8 mouse cellular contexts compared by ENCODE assay signal in the genomic region with DNA sequence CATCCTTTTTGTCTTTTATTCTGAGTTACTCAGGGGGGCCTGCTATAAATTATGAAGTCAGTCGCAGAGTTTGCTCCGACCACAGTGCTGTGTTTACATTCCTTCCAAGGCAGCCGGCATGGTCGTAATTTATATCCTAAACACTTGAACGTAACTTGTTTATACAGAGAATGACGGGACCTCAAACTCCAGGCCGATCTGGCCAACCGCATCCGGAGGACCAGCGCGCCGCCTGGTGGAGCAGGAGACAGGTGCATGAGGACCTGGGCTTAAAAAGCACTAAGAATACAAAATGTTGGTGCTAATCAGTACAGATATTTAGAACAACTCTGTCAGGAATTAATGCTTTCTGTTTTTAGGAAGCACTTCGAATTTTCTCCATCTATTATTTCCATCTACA. TPM values are rescaled to one million over a fixed set of nuclear protein-coding genes. Genes with fewer than 3 reads are reported as not detected.
DNase-seq lines count a peak whose midpoint lies in the region; ATAC-seq lines count a peak whose summit lies in the region.

No protein-coding gene starts in this region.

- no peak overlapping the region for H3K9ac ChIP-seq in kidney, embryonic 14.5 days (ENCODE audit: low read depth, low read length)
- no peak overlapping the region for H3K9ac ChIP-seq in embryonic facial prominence, embryonic 12.5 days
- H3K9ac ChIP-seq in midbrain, embryonic 15.5 days: no peak overlapping the region

- no peak overlapping the region for H3K27ac ChIP-seq in kidney, embryonic 14.5 days (ENCODE audit: low read depth, low read length)
- H3K27ac ChIP-seq in embryonic facial prominence, embryonic 12.5 days: no peak overlapping the region
- no peak overlapping the region for H3K27ac ChIP-seq in limb, embryonic 10.5 days
- H3K27ac ChIP-seq in midbrain, embryonic 15.5 days: no peak overlapping the region

- H3K27me3 ChIP-seq in kidney, embryonic 14.5 days (ENCODE audit: control insufficient read depth, insufficient read depth, low read length): peaks cover 58% of the 10 kb centered on the region
- peaks cover 57% of the 10 kb centered on the region for H3K27me3 ChIP-seq in embryonic facial prominence, embryonic 12.5 days
- H3K27me3 ChIP-seq in limb, embryonic 10.5 days (ENCODE audit: low read depth, poor library complexity, severe bottlenecking): peaks cover 75% of the 10 kb centered on the region
- peaks cover 59% of the 10 kb centered on the region for H3K27me3 ChIP-seq in midbrain, embryonic 15.5 days (replicated peaks)

- no peak overlapping the region for H3K4me3 ChIP-seq in kidney, embryonic 14.5 days (ENCODE audit: low read length)
- H3K4me3 ChIP-seq in embryonic facial prominence, embryonic 12.5 days: no peak overlapping the region
- no peak overlapping the region for H3K4me3 ChIP-seq in limb, embryonic 10.5 days
- no peak overlapping the region for H3K4me3 ChIP-seq in midbrain, embryonic 15.5 days

- H3K9me3 ChIP-seq in kidney, embryonic 14.5 days (ENCODE audit: control insufficient read depth, low read length): no peaks in the 10 kb centered on the region
- H3K9me3 ChIP-seq in embryonic facial prominence, embryonic 12.5 days: no peaks in the 10 kb centered on the region
- H3K9me3 ChIP-seq in limb, embryonic 10.5 days (replicated peaks): no peaks in the 10 kb centered on the region
- H3K9me3 ChIP-seq in midbrain, embryonic 15.5 days: no peaks in the 10 kb centered on the region

- under 1% methylated on average over 13 of the region's 13 CpGs for WGBS in kidney, embryonic 14.5 days
- under 1% methylated on average over 13 of the region's 13 CpGs for WGBS in embryonic facial prominence, embryonic 12.5 days
- under 1% methylated on average over 13 of the region's 13 CpGs for WGBS in limb, embryonic 10.5 days
- 0% methylated on average over 13 of the region's 13 CpGs for WGBS in midbrain, embryonic 15.5 days

- intact Hi-C loops in heart, postnatal 10 days (cut with DNase I): no loop called here

- peak; percentile 73 for DNase-seq in kidney, adult 18-20 months
- DNase-seq in heart, postnatal 10 days: peak; percentile 74 to 82
- DNase-seq in limb, embryonic 10.5 days (ENCODE audit: low spot score): peak; percentile 90
- DNase-seq in thymus, postnatal 10 days (ENCODE audit: low spot score in 2 of 2): peak; percentile 14 to 65

- ATAC-seq in kidney, embryonic 14.5 days (ENCODE audit: low FRiP score, low TSS enrichment): no peak
- ATAC-seq in activated CD4-positive, CD25-positive, alpha-beta regulatory T cell, adult 4 months: peak; percentile 46
- ATAC-seq in embryonic facial prominence, embryonic 12.5 days (ENCODE audit: insufficient number of reproducible peaks, insufficient read depth, low FRiP score, low TSS enrichment): no peak
- peak; percentile 47 for ATAC-seq in midbrain, embryonic 15.5 days (replicated peaks)

- H3K4me1 ChIP-seq in kidney, embryonic 14.5 days (ENCODE audit: control insufficient read depth, insufficient read depth, low read length): no peaks in the 10 kb centered on the region; the same call in 1 of the 2 replicates
- peaks cover 11% of the 10 kb centered on the region for H3K4me1 ChIP-seq in embryonic facial prominence, embryonic 12.5 days
- H3K4me1 ChIP-seq in limb, embryonic 10.5 days: peaks cover 16% of the 10 kb centered on the region
- peaks cover 12% of the 10 kb centered on the region for H3K4me1 ChIP-seq in midbrain, embryonic 15.5 days

- H3K4me2 ChIP-seq in kidney, embryonic 14.5 days (replicated peaks; ENCODE audit: low read depth, low read length): no peak overlapping the region
- peak overlapping the region; percentile 85; the same call in 1 of the 2 replicates for H3K4me2 ChIP-seq in embryonic facial prominence, embryonic 12.5 days (replicated peaks)
- H3K4me2 ChIP-seq in midbrain, embryonic 15.5 days: no peak overlapping the region

- H3K36me3 ChIP-seq in kidney, embryonic 14.5 days (ENCODE audit: control insufficient read depth, insufficient read depth, low read length): no peaks in the 10 kb centered on the region
- H3K36me3 ChIP-seq in embryonic facial prominence, embryonic 12.5 days: no peaks in the 10 kb centered on the region
- no peaks in the 10 kb centered on the region for H3K36me3 ChIP-seq in limb, embryonic 10.5 days
- no peaks in the 10 kb centered on the region for H3K36me3 ChIP-seq in midbrain, embryonic 15.5 days (replicated peaks)

RNA-seq across cellular contexts. Expression of a gene that starts 6.8 kb away (rescaled TPM):
- polyA plus RNA-seq in kidney, embryonic 14.5 days (2014; fragmentation: Nextera tagmentation; extraction: Ambion mirVana): not detected in 2 replicates
- not detected for polyA plus RNA-seq in activated CD4-positive, CD25-positive, alpha-beta regulatory T cell, adult 4 months (2017; shearing (Covaris generic))
- polyA plus RNA-seq in embryonic facial prominence, embryonic 12.5 days (2016; fragmentation: Nextera tagmentation; extraction: Ambion mirVana): 21.4 and 25.8 TPM in 2 replicates
- total RNA-seq in heart, postnatal 10 days (2021): under 1 TPM in 1 of 2 experiments, not detected in 1; 0.10 TPM
- 0.44 and 0.75 TPM in 2 replicates for polyA plus RNA-seq in limb, embryonic 10.5 days (2016; fragmentation: Nextera tagmentation; extraction: Ambion mirVana)
- polyA plus RNA-seq in midbrain, embryonic 15.5 days (2015; fragmentation: Nextera tagmentation; extraction: Ambion mirVana): 5.3 and 6.5 TPM in 2 replicates

Comparison
In these comparisons a context has a peak if more than half of its experiments do, and no peak if none do; other contexts are left out.
1. DNase-seq: peak in every context shown above with its lines; median percentile 90 in limb, embryonic 10.5 days; 78 in heart, postnatal 10 days; 73 in kidney, adult 18-20 months; 40 in thymus, postnatal 10 days.
2. ATAC-seq: peak in activated CD4-positive, CD25-positive, alpha-beta regulatory T cell, adult 4 months (single experiment) and midbrain, embryonic 15.5 days (single experiment); none in kidney, embryonic 14.5 days (single experiment) and embryonic facial prominence, embryonic 12.5 days (single experiment).